Mouse (Mus musculus) intestine, embryonic 14.5 days (tissue): ENCODE data around the gene Tmem189. TPM values are rescaled to one million over a fixed set of nuclear protein-coding genes. Genes with fewer than 3 reads are reported as not detected.

Source experiments
- ATAC-seq: fragments of 200-750 bp; cut with Nextera tagmentation; replicated peaks from 2 replicates; pipeline ENCODE4 v1.8.0; 2017; ENCODE audit warnings: low read depth, moderate number of reproducible peaks, moderate TSS enrichment, moderate library complexity; ENCODE audit not compliant: low FRiP score, low TSS enrichment
- DNase-seq: peaks from one replicate; pipeline ENCODE4 v3.0.0-alpha.2; 2018; ENCODE audit warnings: low spot score
- H3K27ac ChIP-seq: fragments of 300-500 bp; sonication (generic); 2 replicates; pipeline ENCODE4 v1.5.1; 2014; ENCODE audit warnings: low read depth, mild to moderate bottlenecking, control low read depth
- H3K27me3 ChIP-seq: fragments of 300-500 bp; sonication (generic); replicated peaks from 2 replicates; pipeline ENCODE4 v1.6.1; 2014; ENCODE audit warnings: low read length, control low read depth; ENCODE audit not compliant: control insufficient read depth, insufficient read depth
- H3K36me3 ChIP-seq: fragments of 300-500 bp; sonication (generic); 2 replicates; pipeline ENCODE4 v1.6.1; 2014; ENCODE audit warnings: low read length, control low read depth; ENCODE audit not compliant: control insufficient read depth, insufficient read depth
- H3K4me1 ChIP-seq: fragments of 300-500 bp; sonication (generic); replicated peaks from 2 replicates; pipeline ENCODE4 v1.6.1; 2014; ENCODE audit warnings: low read length, control low read depth, mixed read lengths; ENCODE audit not compliant: control insufficient read depth, insufficient read depth
- H3K4me2 ChIP-seq: fragments of 300-500 bp; sonication (generic); 2 replicates; pipeline ENCODE4 v1.6.1; 2014; ENCODE audit warnings: low read length
- H3K4me3 ChIP-seq: fragments of 300-500 bp; sonication (generic); 2 replicates; pipeline ENCODE4 v1.5.1; 2014; ENCODE audit warnings: low read depth, low read length, control low read depth, mixed read lengths
- H3K9ac ChIP-seq: fragments of 300-500 bp; sonication (generic); 2 replicates; pipeline ENCODE4 v1.6.1; 2014; ENCODE audit warnings: mild to moderate bottlenecking, low read length
- H3K9me3 ChIP-seq: fragments of 300-500 bp; sonication (generic); 2 replicates; pipeline ENCODE4 v1.6.1; 2016; ENCODE audit warnings: low read length, control low read depth; ENCODE audit not compliant: control insufficient read depth
- WGBS: fragments of 180-500 bp; shearing (Covaris S2); extraction: QIAGEN DNeasy Blood & Tissue Kit; methylation state at CpG from one replicate; pipeline ENCODE4 v1.1.7; 2014; 5-methylcytosine and 5-hydroxymethylcytosine counted together
- polyA plus RNA-seq: library from polyadenylated mRNA; unstranded; fragments of >200 nt; fragmentation: Nextera tagmentation; extraction: Ambion mirVana; gene quantifications from 2 replicates; pipeline ENCODE4 v1.2.1, GENCODE M21; 2014

The Tmem189 gene
- polyA plus RNA-seq, 1 experiment from 2014 or later, result 42.0 TPM

- 76% methylated on average over 12 of the region's 12 CpGs for WGBS
- peak overlapping the region; percentile 72 for H3K4me2 ChIP-seq
- no peaks in the 10 kb centered on the region for H3K9me3 ChIP-seq
- H3K27me3 ChIP-seq, result no peaks in the 10 kb centered on the region
- no peak for ATAC-seq
- H3K4me1 ChIP-seq, result peaks cover 32% of the 10 kb centered on the region
- H3K9ac ChIP-seq, result peak overlapping the region; percentile 87; the same call in 1 of the 2 replicates
- DNase-seq, result no peak
- H3K27ac ChIP-seq, result peak overlapping the region; percentile 82
- H3K36me3 ChIP-seq, result peaks cover 12% of the 10 kb centered on the region
- peak overlapping the region; percentile 83 for H3K4me3 ChIP-seq
Observed at GRCm38 (mm10) chr2:167632731-167633536, 56.7 kb downstream of the Tmem189 start.

GRCm38 (mm10) chr2:167631591-167632448 lies 57.8 kb downstream of the Tmem189 start, which contains the start of gene Ube2v1:
Ube2v1 (minus strand) TSS chr2:167632095.
- Histone ChIP-seq H3K27ac (peak within 1 kb of the TSS; percentile 82), H3K9me3 (no peaks in the 10 kb centered on the region), H3K27me3 (no peaks in the 10 kb centered on the region), H3K4me1 (peaks cover 32% of the 10 kb centered on the region), H3K36me3 (peaks cover 16% of the 10 kb centered on the region), H3K4me3 (peak within 1 kb of the TSS; percentile 83), H3K4me2 (peak within 1 kb of the TSS; percentile 72), H3K9ac (peak within 1 kb of the TSS; percentile 87)
- DNase-seq, result peak; percentile 99
- peak; percentile 85 for ATAC-seq
- under 1% methylated on average over 87 of the region's 87 CpGs for WGBS

- DNase-seq (peak; percentile 71), ATAC-seq (peak; percentile 20; the same call in 1 of the 2 replicates)
- no peaks in the 10 kb centered on the region for H3K27me3 ChIP-seq
- peak overlapping the region; percentile 63 for H3K4me2 ChIP-seq
- H3K9me3 ChIP-seq, result no peaks in the 10 kb centered on the region
- peaks cover 19% of the 10 kb centered on the region for H3K36me3 ChIP-seq
- WGBS, result under 1% methylated on average over 31 of the region's 31 CpGs
- peaks cover 32% of the 10 kb centered on the region for H3K4me1 ChIP-seq
- peak overlapping the region; percentile 82 for H3K27ac ChIP-seq
- H3K4me3 ChIP-seq, result peak overlapping the region; percentile 83
- peak overlapping the region; percentile 87 for H3K9ac ChIP-seq
Observed at GRCm38 (mm10) chr2:167631181-167631590, 58.4 kb downstream of the Tmem189 start.

GRCm38 (mm10) chr2:167630421-167630820 lies 59.2 kb downstream of the Tmem189 start:
- Histone ChIP-seq H3K27ac (0 out of 2 replicates have a peak overlapping the region, but pooled peaks have one; percentile 13), H3K4me3 (peak overlapping the region; percentile 83)

GRCm38 (mm10) chr2:167629665-167630209 lies 59.9 kb downstream of the Tmem189 start:
- H3K9ac ChIP-seq, result no peak overlapping the region
- H3K4me3 ChIP-seq, result no peak overlapping the region
- peaks cover 19% of the 10 kb centered on the region for H3K36me3 ChIP-seq
- 78% methylated on average over 11 of the region's 11 CpGs for WGBS
- peaks cover 32% of the 10 kb centered on the region for H3K4me1 ChIP-seq
- H3K27ac ChIP-seq, result 0 out of 2 replicates have a peak overlapping the region, but pooled peaks have one; percentile 13
- peak overlapping the region; percentile 63 for H3K4me2 ChIP-seq
- ATAC-seq, result no peak
- no peaks in the 10 kb centered on the region for H3K27me3 ChIP-seq
- DNase-seq, result no peak
- H3K9me3 ChIP-seq, result no peaks in the 10 kb centered on the region

More at GRCm38 (mm10) chr2:167630421-167630820, 59.2 kb downstream of the Tmem189 start:
- no peaks in the 10 kb centered on the region for H3K27me3 ChIP-seq
- DNase-seq (no peak), ATAC-seq (no peak)
- H3K4me1 ChIP-seq, result peaks cover 32% of the 10 kb centered on the region
- H3K36me3 ChIP-seq, result peaks cover 19% of the 10 kb centered on the region
- H3K9ac ChIP-seq, result peak overlapping the region; percentile 87
- no peaks in the 10 kb centered on the region for H3K9me3 ChIP-seq
- 62% methylated on average over 5 of the region's 5 CpGs for WGBS
- H3K4me2 ChIP-seq, result peak overlapping the region; percentile 63

GRCm38 (mm10) chr2:167628872-167629271 lies 60.8 kb downstream of the Tmem189 start:
- Histone ChIP-seq H3K9me3 (no peaks in the 10 kb centered on the region), H3K4me1 (peaks cover 32% of the 10 kb centered on the region), H3K27ac (no peak overlapping the region), H3K36me3 (peaks cover 19% of the 10 kb centered on the region), H3K27me3 (no peaks in the 10 kb centered on the region), H3K4me3 (no peak overlapping the region), H3K4me2 (no peak overlapping the region), H3K9ac (no peak overlapping the region)
- WGBS, result 55% methylated on average over 4 of the region's 4 CpGs
- ATAC-seq, result no peak
- DNase-seq, result no peak

- Histone ChIP-seq H3K36me3 (peaks cover 23% of the 10 kb centered on the region), H3K9me3 (no peaks in the 10 kb centered on the region), H3K4me1 (peaks cover 25% of the 10 kb centered on the region), H3K9ac (no peak overlapping the region), H3K27me3 (no peaks in the 10 kb centered on the region), H3K4me2 (no peak overlapping the region), H3K4me3 (no peak overlapping the region), H3K27ac (no peak overlapping the region)
- no peak for ATAC-seq
- no peak for DNase-seq
- WGBS, result 91% methylated on average over 7 of the region's 7 CpGs
Observed at GRCm38 (mm10) chr2:167627019-167627418, 62.6 kb downstream of the Tmem189 start.

GRCm38 (mm10) chr2:167625670-167626069 lies 64.0 kb downstream of the Tmem189 start:
- 41% methylated on average over 2 of the region's 2 CpGs for WGBS
- no peak for DNase-seq
- Histone ChIP-seq H3K9me3 (no peaks in the 10 kb centered on the region), H3K4me2 (no peak overlapping the region), H3K27ac (no peak overlapping the region), H3K4me3 (no peak overlapping the region), H3K36me3 (peaks cover 23% of the 10 kb centered on the region), H3K4me1 (peaks cover 23% of the 10 kb centered on the region), H3K27me3 (no peaks in the 10 kb centered on the region), H3K9ac (no peak overlapping the region)
- ATAC-seq, result no peak
